Mouse (Mus musculus) natural killer cell, adult 2 months (primary cell): ENCODE results near the gene Vmn1r194.
"Not testable (repeated sequence)": the region's sequence is repeated elsewhere in the genome, so short reads cannot be mapped to it uniquely, and the experiment has no call there.

Experiments
- DNase-seq, 2 experiments: peaks; one replicate each; pipeline ENCODE4 v3.0.0; 2022; ENCODE audit warnings: low spot score in 2 of 2

Gene Vmn1r194

GRCm38 (mm10) chr13:22243915-22244314 lies at the start of gene Vmn1r194:
Vmn1r194 (plus strand) TSS chr13:22244215.
- no peak for DNase-seq

GRCm38 (mm10) chr13:22223060-22223459 lies 21.0 kb upstream of the Vmn1r194 start, which contains the start of gene Vmn1r193:
Vmn1r193 (minus strand) TSS chr13:22223160.
- DNase-seq, result not testable (repeated sequence)

- DNase-seq, result not testable (repeated sequence)
Observed at GRCm38 (mm10) chr13:22270222-22270621, 26.2 kb downstream of the Vmn1r194 start, which contains the start of gene Vmn1r195. Vmn1r195 (plus strand) TSS chr13:22270522.

- no peak for DNase-seq
Observed at GRCm38 (mm10) chr13:22271721-22272120, 27.7 kb downstream of the Vmn1r194 start.

- DNase-seq, result no peak
Observed at GRCm38 (mm10) chr13:22284578-22284977, 40.6 kb downstream of the Vmn1r194 start.

GRCm38 (mm10) chr13:22289620-22290019 lies 45.6 kb downstream of the Vmn1r194 start, which contains the start of gene Vmn1r196:
Vmn1r196 (plus strand) TSS chr13:22289920.
- no peak for DNase-seq
